In the genomic region with DNA sequence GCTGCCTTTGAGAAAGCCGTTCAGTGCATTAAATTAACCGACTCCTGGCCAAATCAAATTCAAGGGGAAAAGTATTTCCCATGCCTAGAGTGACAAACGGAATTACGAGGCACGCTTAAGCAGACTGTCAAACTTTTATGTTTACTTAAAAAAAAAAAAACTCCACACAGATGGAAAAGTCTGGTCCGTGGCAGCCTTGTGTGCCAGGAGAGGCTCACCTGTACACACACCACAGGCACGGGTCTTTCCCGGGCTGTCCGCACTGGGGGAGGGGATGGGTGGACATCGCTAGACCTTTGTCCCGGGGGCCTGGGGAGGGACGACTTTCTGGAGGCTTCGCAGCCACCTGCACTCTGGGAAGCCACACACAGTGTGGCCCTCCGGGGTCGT, we compare ENCODE assay signal across 8 mouse cellular contexts. TPM values are rescaled to one million over a fixed set of nuclear protein-coding genes. Genes with fewer than 3 reads are reported as not detected.
A peak's percentile ranks its signal among the peaks of the same experiment; 100 is the strongest.
DNase-seq lines count a peak whose midpoint lies in the region; ATAC-seq and TF ChIP-seq lines count a peak whose summit lies in the region.

No protein-coding gene starts in this region.

- peak overlapping the region; percentile 97 for H3K4me2 ChIP-seq in hindbrain, postnatal 0 days (ENCODE audit: low read depth, low read length)
- H3K4me2 ChIP-seq in midbrain, embryonic 13.5 days (replicated peaks) = peak overlapping the region; percentile 95

- H3K36me3 ChIP-seq in hindbrain, postnatal 0 days (ENCODE audit: insufficient read depth, low read length) = no peaks in the 10 kb centered on the region
- no peaks in the 10 kb centered on the region for H3K36me3 ChIP-seq in midbrain, embryonic 13.5 days

- peaks cover 6% of the 10 kb centered on the region for H3K4me1 ChIP-seq in brown adipose tissue, adult 24 weeks (ENCODE audit: control insufficient read depth, insufficient read depth, insufficient read length, low read length)
- H3K4me1 ChIP-seq in hindbrain, postnatal 0 days (ENCODE audit: insufficient read depth, low read length) = peaks cover 5% of the 10 kb centered on the region; the same call in 1 of the 2 replicates
- peaks cover 32% of the 10 kb centered on the region for H3K4me1 ChIP-seq in midbrain, embryonic 13.5 days (replicated peaks)

- peak overlapping the region; percentile 100 for H3K9ac ChIP-seq in hindbrain, postnatal 0 days (replicated peaks; ENCODE audit: low read length)
- H3K9ac ChIP-seq in midbrain, embryonic 13.5 days (replicated peaks) = peak overlapping the region; percentile 98

- TF ChIP-seq CTCF in layer of hippocampus, adult 2 months (conservative IDR thresholded peaks at IDR 0.05) = no peak
- TF ChIP-seq CTCF in hindbrain, postnatal 0 days (IDR thresholded peaks at IDR 0.05; ENCODE audit: low read depth) = no peak

- 2% methylated on average over 15 of the region's 15 CpGs for WGBS in hindbrain, postnatal 0 days
- WGBS in midbrain, embryonic 13.5 days = under 1% methylated on average over 15 of the region's 15 CpGs

- H3K9me3 ChIP-seq in hindbrain, postnatal 0 days (ENCODE audit: low read length) = no peaks in the 10 kb centered on the region
- H3K9me3 ChIP-seq in midbrain, embryonic 13.5 days = no peaks in the 10 kb centered on the region

- peak overlapping the region; percentile 98 for H3K27ac ChIP-seq in layer of hippocampus, adult 2 months
- H3K27ac ChIP-seq in brown adipose tissue, adult 24 weeks (replicated peaks; ENCODE audit: low read depth, low read length) = no peak overlapping the region
- H3K27ac ChIP-seq in hindbrain, postnatal 0 days = peak overlapping the region; percentile 100
- peak overlapping the region; percentile 99 for H3K27ac ChIP-seq in midbrain, embryonic 13.5 days

- peak; percentile 38; the same call in 1 of the 2 replicates for ATAC-seq in hindbrain, postnatal 0 days
- peak; percentile 51 for ATAC-seq in midbrain, embryonic 13.5 days

- no peak for DNase-seq in layer of hippocampus, adult 2 months (ENCODE audit: low spot score in 2 of 2)
- no peak for DNase-seq in layer of hippocampus, adult 9-10 months (ENCODE audit: low spot score)
- DNase-seq in hindbrain, postnatal 0 days (ENCODE audit: low spot score) = peak; percentile 39
- no peak for DNase-seq in thymus, postnatal 14 days
- no peak for DNase-seq in thymus, postnatal 36 days
- no peak for DNase-seq in thymus, adult 18-20 months

- H3K27me3 ChIP-seq in hindbrain, postnatal 0 days (ENCODE audit: insufficient read depth, low read length) = no peaks in the 10 kb centered on the region
- H3K27me3 ChIP-seq in midbrain, embryonic 13.5 days = no peaks in the 10 kb centered on the region

- H3K4me3 ChIP-seq in layer of hippocampus, adult 2 months = peak overlapping the region; percentile 80
- peak overlapping the region; percentile 77 for H3K4me3 ChIP-seq in brown adipose tissue, adult 24 weeks (ENCODE audit: insufficient read depth, low read depth, low read length)
- H3K4me3 ChIP-seq in hindbrain, postnatal 0 days (ENCODE audit: low read length) = peak overlapping the region; percentile 92
- peak overlapping the region; percentile 74 for H3K4me3 ChIP-seq in midbrain, embryonic 13.5 days (replicated peaks)

RNA-seq across cellular contexts. Expression of gene Brpf3, which starts 0.6 kb away (rescaled TPM):
- total RNA-seq in layer of hippocampus, adult 2 months (2021) = 10 to 100 TPM; 43.4 to 44.8 TPM
- polyA plus RNA-seq in brown adipose tissue, adult 24 weeks (2012; ENCODE audit: insufficient read depth, insufficient read length, missing spikeins) = 21.0 and 28.9 TPM in 2 replicates
- total RNA-seq in hindbrain, postnatal 0 days (2014; rRNA removed) = 10.1 and 16.5 TPM in 2 replicates
- polyA plus RNA-seq in hindbrain, postnatal 0 days (2015; fragmentation: Nextera tagmentation; extraction: Ambion mirVana) = 4.5 and 4.7 TPM in 2 replicates
- polyA plus RNA-seq in midbrain, embryonic 13.5 days (2015; fragmentation: Nextera tagmentation; extraction: Ambion mirVana) = 9.2 and 11.0 TPM in 2 replicates

RNA-seq across cellular contexts. Expression of gene Mapk13, which starts 31.2 kb away (rescaled TPM):
- total RNA-seq in layer of hippocampus, adult 2 months (2021) = under 1 TPM; 0.59 to 0.66 TPM
- polyA plus RNA-seq in brown adipose tissue, adult 24 weeks (2012; ENCODE audit: insufficient read depth, insufficient read length, missing spikeins) = 0.75 TPM in 2 replicates
- 0.37 TPM in 1 of 2 replicates, not detected in the other for total RNA-seq in hindbrain, postnatal 0 days (2014; rRNA removed)
- polyA plus RNA-seq in hindbrain, postnatal 0 days (2015; fragmentation: Nextera tagmentation; extraction: Ambion mirVana) = 1.7 and 1.9 TPM in 2 replicates
- polyA plus RNA-seq in midbrain, embryonic 13.5 days (2015; fragmentation: Nextera tagmentation; extraction: Ambion mirVana) = 0.58 and 0.96 TPM in 2 replicates

RNA-seq across cellular contexts. Expression of gene Pnpla1, which starts 57.9 kb away (rescaled TPM):
- under 1 TPM; 0.49 to 0.56 TPM for total RNA-seq in layer of hippocampus, adult 2 months (2021)
- polyA plus RNA-seq in brown adipose tissue, adult 24 weeks (2012; ENCODE audit: insufficient read depth, insufficient read length, missing spikeins) = not detected in 2 replicates
- 0.10 and 0.22 TPM in 2 replicates for total RNA-seq in hindbrain, postnatal 0 days (2014; rRNA removed)
- polyA plus RNA-seq in hindbrain, postnatal 0 days (2015; fragmentation: Nextera tagmentation; extraction: Ambion mirVana) = 0.08 and 0.09 TPM in 2 replicates
- polyA plus RNA-seq in midbrain, embryonic 13.5 days (2015; fragmentation: Nextera tagmentation; extraction: Ambion mirVana) = not detected in 2 replicates
